Mouse (Mus musculus): ENCODE results near the gene Tpbg.

- TF ChIP-seq CTCF (IDR thresholded peaks at IDR 0.05; ENCODE audit: low read depth) (no peak), EP300 (IDR thresholded peaks at IDR 0.05; ENCODE audit: low read depth) (no peak)
Observed at GRCm38 (mm10) chr9:85843031-85843890, 1.1 kb downstream of the Tpbg start.

All from liver, postnatal 0 days (tissue).